Mouse (Mus musculus) kidney, adult 11 months (tissue): Measurements from ENCODE around the gene LTO1.

Source experiments
- DNase-seq: peaks from one replicate; pipeline ENCODE4 v3.0.0; 2022

The LTO1 gene

DNA sequence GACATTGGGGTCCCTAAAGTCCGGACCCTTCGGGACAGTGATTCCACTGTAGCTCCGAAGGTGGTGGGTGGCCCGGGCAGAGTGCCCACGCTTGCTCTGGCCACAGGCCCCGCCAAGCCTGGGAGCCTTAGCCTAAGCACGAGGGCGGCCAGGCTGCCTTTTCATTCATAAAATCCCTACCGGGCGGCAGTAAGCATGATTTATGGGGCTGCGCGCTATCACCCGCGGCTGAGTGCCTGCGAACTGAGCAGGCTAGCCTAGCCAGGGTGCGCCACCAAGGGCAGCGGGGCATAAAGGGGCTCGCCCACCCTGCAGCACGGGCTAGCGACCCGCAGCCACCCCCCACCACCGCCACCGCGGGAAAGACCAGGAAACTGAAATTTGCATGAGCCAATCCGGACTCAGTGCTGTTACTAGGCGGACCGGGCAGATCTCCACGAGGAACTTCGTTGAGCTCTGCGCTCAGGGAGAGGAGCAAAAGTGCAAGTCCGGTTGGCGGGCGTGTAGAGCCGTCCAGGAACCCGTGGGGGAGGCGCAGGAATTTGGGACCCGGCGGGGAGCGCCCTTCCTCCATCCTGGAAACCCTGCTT is 26.4 kb downstream of the LTO1 start:
- peak; percentile 92 for DNase-seq

DNA sequence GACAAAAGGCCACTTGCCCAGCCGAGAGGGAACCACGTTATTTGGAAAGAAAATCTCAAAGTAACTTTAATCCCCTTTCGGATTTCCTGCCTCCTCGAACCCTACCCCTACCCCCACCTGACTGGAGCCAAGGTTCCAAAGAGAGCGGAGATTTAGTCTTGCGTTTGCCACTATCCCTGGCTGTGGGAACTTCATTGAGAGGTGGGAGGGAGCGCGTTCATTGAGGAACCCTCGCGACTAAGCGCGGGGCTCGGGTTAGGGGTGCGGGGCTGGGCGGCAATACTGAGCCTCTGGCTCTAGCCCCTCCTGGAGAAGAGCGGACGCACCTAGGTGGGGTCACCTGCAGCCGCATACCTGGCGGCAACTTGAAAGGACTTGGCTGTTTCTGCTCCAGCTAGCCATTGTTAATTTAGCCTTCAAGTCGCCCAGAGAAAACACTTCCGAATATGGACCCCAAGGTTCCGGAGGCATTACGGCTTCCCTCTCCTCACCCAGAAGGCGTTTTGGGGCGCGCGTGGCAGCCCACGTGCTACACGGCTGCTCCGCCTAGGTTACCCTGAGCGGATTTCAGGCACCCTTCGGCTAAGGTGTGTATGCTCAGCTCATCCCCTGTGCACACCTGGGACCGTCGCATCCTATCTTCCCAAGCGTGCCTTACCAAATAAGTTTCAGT is 27.3 kb downstream of the LTO1 start:
- DNase-seq, result peak; percentile 48

DNA sequence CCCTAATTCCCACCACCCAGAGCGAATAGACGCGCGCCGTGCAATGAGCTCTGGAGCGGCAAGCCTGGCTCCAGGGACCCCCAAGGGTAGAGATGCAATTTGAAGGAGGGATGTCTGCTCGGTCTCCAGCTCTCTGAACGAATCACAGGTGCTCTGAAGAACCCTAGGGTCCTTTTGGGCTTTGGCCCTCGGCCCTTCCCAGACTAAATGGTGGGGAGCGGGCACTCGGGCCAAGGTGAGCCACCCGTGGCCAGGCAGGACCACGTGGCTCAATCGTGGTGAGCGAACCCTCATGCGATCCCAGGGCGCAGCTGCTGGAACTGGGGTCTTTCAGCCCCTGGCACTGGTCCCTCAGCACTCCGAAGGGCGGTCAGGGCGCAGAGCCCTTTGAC is 27.8 kb downstream of the LTO1 start:
- DNase-seq, result peak; percentile 39

DNA sequence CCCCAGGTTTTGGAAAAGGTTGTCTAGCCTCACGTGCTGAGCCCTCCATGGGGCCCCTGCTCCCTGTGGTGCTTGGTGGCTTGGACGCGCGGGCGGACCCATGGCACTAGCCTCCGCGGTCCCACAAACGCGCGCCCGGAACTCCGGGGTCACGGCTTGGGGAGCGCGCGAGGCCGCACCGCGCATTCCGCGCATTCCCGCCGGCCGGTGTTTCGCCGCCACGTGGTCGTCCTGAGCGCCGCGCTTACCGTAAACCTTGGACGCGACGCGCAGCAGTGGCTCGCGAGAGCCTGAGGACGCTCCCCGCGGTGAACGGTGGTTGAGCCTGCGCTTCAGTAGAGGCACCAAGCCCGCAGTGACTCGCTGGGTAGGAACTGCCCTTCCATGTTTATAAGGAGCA is 28.4 kb downstream of the LTO1 start:
- peak; percentile 80 for DNase-seq

DNA sequence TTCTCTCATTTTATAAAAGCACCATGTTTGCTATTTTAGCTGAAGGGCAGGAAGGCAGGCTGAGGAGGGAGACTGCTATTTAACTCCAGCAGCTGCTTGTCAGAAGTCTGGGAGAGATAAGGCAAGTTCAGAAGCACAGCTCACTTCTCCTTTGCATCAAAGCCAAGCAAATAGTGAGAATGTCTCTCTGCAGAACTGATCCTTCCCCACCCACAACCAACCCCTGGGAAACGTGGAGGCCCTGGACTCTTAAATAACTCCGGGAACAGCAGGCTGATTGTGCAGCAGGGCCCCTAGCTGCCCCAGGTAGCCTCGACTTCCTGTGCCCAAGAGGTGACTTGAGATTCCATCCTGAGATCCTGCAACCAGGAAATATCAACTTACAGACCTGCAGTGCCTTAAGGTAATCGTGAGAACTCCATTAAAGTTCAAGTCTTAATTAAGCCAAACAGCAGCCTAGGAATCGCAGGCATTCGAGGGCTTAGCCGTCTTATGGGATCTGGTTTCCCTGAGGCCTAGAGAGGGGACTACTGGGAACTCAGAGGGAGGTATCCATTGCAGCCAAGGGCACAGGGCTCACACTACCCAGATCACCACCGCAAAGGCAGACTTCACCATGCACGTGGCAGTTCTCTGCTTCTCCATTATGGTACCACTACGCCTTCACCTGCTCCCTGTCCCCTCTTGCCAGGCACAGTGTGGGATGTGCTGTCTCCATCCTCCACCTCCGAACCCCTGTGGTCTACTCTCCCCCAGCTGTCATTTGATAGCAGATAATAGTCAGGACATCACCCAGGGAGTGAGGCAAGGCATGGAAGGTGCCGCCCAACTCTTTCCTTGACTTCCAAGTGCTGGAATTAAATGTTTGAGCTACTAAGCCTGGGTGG is 43.9 kb downstream of the LTO1 start:
- no peak for DNase-seq

DNA sequence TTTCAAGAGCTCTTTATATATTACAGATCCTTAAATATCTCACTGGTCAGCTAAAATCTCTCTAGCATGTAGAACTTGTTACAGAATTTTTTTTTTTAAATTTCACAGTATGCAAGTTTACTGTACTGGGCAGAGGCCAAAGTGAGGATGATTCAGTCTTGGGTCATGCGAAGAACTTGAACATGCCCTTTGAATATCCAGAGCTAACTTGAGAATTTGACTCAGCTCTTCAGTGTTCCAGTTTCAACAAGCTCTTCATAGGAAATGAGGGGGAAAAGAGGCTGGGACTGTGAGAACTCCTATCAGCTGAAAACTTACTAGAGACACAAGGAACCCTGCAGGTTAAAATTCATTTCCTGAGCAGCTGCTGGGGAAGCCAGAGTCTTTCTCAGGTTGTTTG is 49.0 kb downstream of the LTO1 start:
- DNase-seq, result no peak

DNA sequence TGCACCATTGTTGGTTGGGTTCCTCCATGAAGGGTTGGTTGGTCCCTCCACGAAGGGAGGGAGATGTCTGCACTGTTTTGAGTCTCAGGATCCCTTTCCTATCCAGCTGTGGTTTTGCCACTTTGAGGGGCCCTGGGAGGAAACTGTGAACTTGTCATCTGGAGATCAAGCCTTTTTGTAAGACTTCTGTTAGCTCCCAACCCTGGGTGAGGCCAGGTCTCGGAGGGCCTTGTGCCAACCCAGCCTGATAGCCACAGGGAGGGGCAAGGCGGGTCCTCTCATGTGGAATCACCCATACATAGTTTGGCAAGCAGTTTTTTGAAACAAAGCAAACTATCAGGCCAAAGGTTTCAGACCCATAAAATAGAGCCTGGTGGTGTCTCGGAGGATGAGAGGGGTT is 49.4 kb downstream of the LTO1 start:
- no peak for DNase-seq

DNA sequence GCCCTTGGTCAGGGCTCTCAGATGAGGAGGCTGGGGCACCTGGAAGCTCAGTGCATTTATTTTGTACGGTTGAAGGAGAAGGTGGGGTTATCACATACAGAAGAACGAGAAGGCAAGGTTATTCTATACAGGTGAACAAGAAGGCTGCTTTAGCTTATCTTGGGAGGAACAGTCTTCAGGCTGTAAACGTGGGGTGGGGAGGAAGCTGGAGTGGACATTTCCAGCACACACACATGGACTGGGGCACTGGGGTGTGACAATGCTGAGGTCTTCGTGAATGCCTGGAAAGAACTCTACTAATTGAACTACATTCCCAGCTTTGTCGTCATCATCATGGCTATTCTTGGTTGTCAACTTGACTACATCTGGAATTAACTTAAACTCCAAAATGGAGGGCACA is 51.0 kb downstream of the LTO1 start:
- DNase-seq, result no peak

DNA sequence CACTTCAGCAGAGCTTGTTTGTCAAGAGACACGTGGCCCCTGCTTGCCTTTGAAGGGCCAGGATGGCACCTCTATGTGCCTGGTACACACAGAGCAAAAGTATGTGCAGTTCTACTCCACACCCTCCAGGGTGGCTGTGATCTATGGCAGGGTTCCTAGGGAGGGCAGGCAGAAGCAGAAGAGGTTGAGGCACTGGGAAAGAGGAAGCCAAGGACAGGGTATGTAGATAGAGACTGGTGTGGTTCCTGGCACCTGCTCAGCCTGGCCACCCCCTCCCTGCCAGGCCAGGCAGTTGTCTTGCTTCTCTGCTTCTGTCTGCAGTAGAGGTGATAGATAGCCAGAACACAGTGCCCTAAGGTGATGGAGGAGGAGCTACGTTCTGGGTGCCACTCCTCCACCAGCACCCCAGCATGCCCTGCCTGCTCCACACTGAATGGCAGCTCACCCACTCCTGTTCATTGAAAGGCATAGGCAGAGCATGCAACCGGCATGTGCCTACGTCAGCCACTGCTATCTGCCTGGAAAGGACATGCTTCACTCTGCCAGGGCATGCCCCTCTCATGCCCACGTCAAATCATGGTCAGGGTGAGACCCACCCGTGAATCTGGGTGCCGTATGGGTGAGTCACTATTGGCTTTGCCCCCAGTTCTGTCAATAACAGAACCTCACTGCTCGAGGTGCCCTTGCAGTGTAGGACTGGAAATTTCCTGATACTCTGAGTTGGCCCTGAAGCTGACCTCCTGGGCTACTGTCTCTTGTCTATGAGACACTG is 56.3 kb downstream of the LTO1 start:
- no peak for DNase-seq

DNA sequence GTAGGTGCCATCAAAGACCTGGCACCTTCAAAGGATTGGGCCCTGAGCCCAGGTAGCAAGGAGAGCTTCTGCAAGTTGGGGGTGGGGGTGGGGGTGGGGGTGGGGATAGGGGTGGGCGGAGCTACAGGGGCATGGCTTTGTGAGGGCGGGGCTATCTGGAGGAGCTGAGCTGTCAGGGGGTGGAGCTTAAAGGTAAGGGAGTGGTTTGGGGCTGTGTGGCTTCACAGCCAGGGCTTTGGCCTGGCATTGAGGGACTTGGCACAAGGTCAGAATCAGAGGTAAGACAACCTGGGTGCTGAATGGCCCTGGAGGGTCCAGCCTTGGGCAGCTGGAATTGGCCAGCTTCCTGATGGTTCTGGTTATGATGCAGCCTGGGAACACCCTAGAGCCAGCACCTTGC is 56.9 kb downstream of the LTO1 start:
- DNase-seq, result no peak

DNA sequence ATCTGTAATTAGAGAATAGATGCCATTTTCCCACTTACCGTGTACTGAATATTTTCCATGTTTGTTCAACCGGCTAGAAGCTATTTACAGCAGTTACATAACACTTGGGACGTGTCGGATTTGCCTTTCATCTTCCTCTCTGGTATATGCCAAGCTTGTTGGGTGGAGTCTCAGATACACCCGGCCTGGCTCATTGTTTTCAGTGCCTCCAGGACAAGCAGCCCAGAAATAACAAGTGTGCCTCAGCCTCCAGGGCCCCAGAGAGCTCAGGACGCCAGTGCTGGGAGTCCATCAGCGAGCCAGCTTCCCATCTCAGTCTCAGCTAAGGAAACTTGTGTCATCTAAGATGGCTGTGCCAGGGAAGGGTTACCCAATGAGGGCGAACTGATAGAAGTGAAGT is 58.6 kb downstream of the LTO1 start:
- DNase-seq, result peak; percentile 10

DNA sequence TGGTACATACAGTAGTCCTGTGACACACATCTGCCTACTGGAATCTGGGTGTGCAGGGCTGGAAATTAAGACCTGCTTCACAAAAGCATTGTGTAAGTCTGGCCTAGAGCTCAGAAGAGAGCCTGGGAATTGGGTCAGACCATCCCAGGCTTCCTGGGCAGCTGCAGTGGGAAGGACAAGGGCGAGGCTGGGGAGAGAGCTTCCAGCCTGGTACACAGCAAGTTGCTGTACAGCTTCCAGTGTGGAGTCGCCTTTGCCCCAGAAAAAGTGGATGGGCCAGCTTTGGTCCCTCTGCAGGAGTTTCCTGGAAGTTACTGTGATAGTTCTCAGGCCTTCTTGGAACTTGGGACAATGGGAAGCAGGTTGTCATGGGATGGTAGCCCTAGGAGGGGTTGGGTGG is 62.2 kb downstream of the LTO1 start:
- no peak for DNase-seq

DNA sequence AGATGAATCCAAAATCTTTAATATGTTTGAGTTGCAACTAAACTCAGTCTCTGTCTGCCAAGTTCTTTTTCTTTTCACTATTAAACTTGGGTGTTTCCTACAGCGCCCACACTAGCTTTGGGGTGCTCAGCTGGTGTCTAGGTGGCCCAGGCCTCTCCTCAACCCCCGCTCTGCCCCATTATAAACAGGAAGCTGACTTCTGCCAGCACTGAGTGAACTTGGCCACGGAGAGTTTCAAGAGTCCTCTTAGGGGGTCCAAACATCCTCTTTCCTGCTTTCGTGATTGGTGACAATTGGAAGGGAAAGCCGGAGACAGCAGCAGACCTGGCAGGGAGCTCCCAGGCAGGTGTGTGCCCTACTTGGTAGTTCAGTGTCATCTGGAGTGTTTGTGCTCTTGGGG is 64.9 kb downstream of the LTO1 start:
- no peak for DNase-seq
